10 mouse cellular contexts compared by ENCODE assay signal in the genomic region with DNA sequence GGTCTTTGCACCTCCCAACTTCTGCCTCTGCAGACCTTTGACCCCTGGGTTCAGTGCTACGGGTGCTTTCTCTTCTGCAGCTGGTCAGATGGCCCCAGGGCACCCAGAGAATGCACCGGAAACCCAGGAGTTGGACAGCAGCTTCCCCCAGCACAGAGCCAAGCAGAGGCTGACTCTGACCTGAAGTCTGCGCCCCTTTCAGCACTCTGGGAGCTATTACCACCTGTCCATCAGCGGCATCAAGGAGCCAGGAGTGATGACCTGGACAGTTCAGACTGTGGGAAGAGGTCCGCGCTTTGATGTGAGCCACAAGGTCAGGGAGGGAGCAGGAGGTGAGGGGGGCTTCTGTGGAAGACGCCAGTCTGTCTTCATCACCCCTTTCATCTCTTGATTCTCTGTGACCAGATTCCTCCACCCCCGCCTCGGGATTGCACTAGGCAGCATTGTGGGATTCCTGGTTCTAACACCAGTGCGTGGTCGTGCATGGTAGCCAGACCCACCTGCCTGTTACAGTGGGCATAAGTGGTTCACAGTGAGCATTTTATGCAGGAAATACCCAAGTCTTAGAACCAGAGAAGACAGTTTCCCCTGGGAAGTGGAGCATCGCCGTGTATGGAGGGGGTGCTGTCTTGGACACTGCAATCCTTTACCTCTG. TPM values are rescaled to one million over a fixed set of nuclear protein-coding genes. Genes with fewer than 3 reads are reported as not detected.
A peak's percentile ranks its signal among the peaks of the same experiment; 100 is the strongest.
DNase-seq lines count a peak whose midpoint lies in the region; ATAC-seq lines count a peak whose summit lies in the region.
"Had no signal": no experiment of that assay in that cellular context is flagged by ENCODE, and none has a peak within 500 bp of the region (broad histone marks: within the 10 kb centered on the region; RNA-seq: fewer than 3 reads in every experiment).

No protein-coding gene starts in this region.

- 71% methylated on average over 13 of the region's 13 CpGs for WGBS in intestine, embryonic 15.5 days
- WGBS in limb, embryonic 15.5 days: 56% methylated on average over 13 of the region's 13 CpGs

- H3K27me3 ChIP-seq in intestine, embryonic 15.5 days (replicated peaks): no peaks in the 10 kb centered on the region
- no peaks in the 10 kb centered on the region for H3K27me3 ChIP-seq in limb, embryonic 15.5 days

- H3K9me3 ChIP-seq in intestine, embryonic 15.5 days: no peaks in the 10 kb centered on the region
- no peaks in the 10 kb centered on the region for H3K9me3 ChIP-seq in limb, embryonic 15.5 days

- peak; percentile 29 for DNase-seq in 3T3-L1 (ENCODE audit: low read depth, low spot score)
- peak; percentile 56 for DNase-seq in embryo, embryonic 10.5 days (ENCODE audit: low spot score)
- DNase-seq in adrenal gland, adult 8-10 months: no peak
- no peak for DNase-seq in testis, postnatal 10 days (ENCODE audit: low spot score)
- DNase-seq: thymus, postnatal 4 days had no signal

- H3K4me3 ChIP-seq in intestine, embryonic 15.5 days (replicated peaks): no peak overlapping the region
- no peak overlapping the region for H3K4me3 ChIP-seq in limb, embryonic 15.5 days
- H3K4me3 ChIP-seq: myocyte had no signal

- H3K4me1 ChIP-seq in intestine, embryonic 15.5 days (replicated peaks): peaks cover 6% of the 10 kb centered on the region; the same call in 1 of the 2 replicates
- H3K4me1 ChIP-seq in limb, embryonic 15.5 days: peaks cover 35% of the 10 kb centered on the region

- H3K4me2 ChIP-seq in intestine, embryonic 15.5 days (replicated peaks): no peak overlapping the region
- no peak overlapping the region for H3K4me2 ChIP-seq in limb, embryonic 15.5 days

- no peak overlapping the region for H3K9ac ChIP-seq in intestine, embryonic 15.5 days
- H3K9ac ChIP-seq in limb, embryonic 15.5 days: no peak overlapping the region

- no peak overlapping the region for H3K27ac ChIP-seq in intestine, embryonic 15.5 days
- peak overlapping the region; percentile 70 for H3K27ac ChIP-seq in limb, embryonic 15.5 days
- H3K27ac ChIP-seq: kidney, postnatal 0 days had no signal

- peak; percentile 35; the same call in 1 of the 2 replicates for ATAC-seq in intestine, embryonic 15.5 days
- no peak for ATAC-seq in limb, embryonic 15.5 days (ENCODE audit: insufficient number of reproducible peaks, low FRiP score, low TSS enrichment, low read depth)
- ATAC-seq in activated CD4-positive, CD25-positive, alpha-beta regulatory T cell, adult 4 months: no peak

- H3K36me3 ChIP-seq in intestine, embryonic 15.5 days: no peaks in the 10 kb centered on the region
- 0 out of 2 replicates have a peak, but pooled peaks cover 2% of the 10 kb centered on the region for H3K36me3 ChIP-seq in limb, embryonic 15.5 days

RNA-seq across cellular contexts. Expression of a gene that starts 15.9 kb away (rescaled TPM):
- 31.0 and 33.8 TPM in 2 replicates for polyA plus RNA-seq in intestine, embryonic 15.5 days (2015; fragmentation: Nextera tagmentation; extraction: Ambion mirVana)
- polyA plus RNA-seq in limb, embryonic 15.5 days (2015; fragmentation: Nextera tagmentation; extraction: Ambion mirVana): 24.1 and 26.0 TPM in 2 replicates
- 10 to 100 TPM; 33.1 to 39.0 TPM for polyA plus RNA-seq in activated CD4-positive, CD25-positive, alpha-beta regulatory T cell, adult 4 months (2017; shearing (Covaris generic))
- 10 to 100 TPM; 20.4 to 26.9 (median 22.4) TPM for total RNA-seq in adrenal gland, adult 8-10 months (2022)

RNA-seq across cellular contexts. Expression of a gene that starts 15.9 kb away (rescaled TPM):
- polyA plus RNA-seq in intestine, embryonic 15.5 days (2015; fragmentation: Nextera tagmentation; extraction: Ambion mirVana): 52.7 and 52.8 TPM in 2 replicates
- polyA plus RNA-seq in limb, embryonic 15.5 days (2015; fragmentation: Nextera tagmentation; extraction: Ambion mirVana): 38.5 and 38.9 TPM in 2 replicates
- 10 to 100 TPM; 58.5 to 59.7 TPM for polyA plus RNA-seq in activated CD4-positive, CD25-positive, alpha-beta regulatory T cell, adult 4 months (2017; shearing (Covaris generic))
- total RNA-seq in adrenal gland, adult 8-10 months (2022): 10 to 100 TPM in 3 of 4 experiments, 1 to 10 TPM in 1; 9.5 to 18.4 (median 15.5) TPM

Comparison
In these comparisons a context has a peak if more than half of its experiments do, and no peak if none do; other contexts are left out.
1. DNase-seq: peak in 3T3-L1 (single experiment) and embryo, embryonic 10.5 days (single experiment); none in adrenal gland, adult 8-10 months (single experiment) and testis, postnatal 10 days (single experiment).